Mouse (Mus musculus) kidney, adult 2 months (tissue): Measurements from ENCODE around the gene Sept6. TPM values are rescaled to one million over a fixed set of nuclear protein-coding genes. Genes with fewer than 3 reads are reported as not detected.
"Not testable (repeated sequence)": the region's sequence is repeated elsewhere in the genome, so short reads cannot be mapped to it uniquely, and the experiment has no call there.

Source experiments
- DNase-seq: peaks from one replicate; pipeline ENCODE4 v3.0.0; 2021
- H3K27ac ChIP-seq: fragments of 200-500 bp; 2 replicates; pipeline ENCODE4 v1.5.1; 2012; ENCODE audit warnings: low read depth, low read length, control low read depth, inconsistent platforms; ENCODE audit not compliant: insufficient read depth
- H3K27me3 ChIP-seq: fragments of 200-500 bp; replicated peaks from 2 replicates; pipeline ENCODE4 v1.6.1; 2012; ENCODE audit warnings: mild to moderate bottlenecking, moderate library complexity, low read length, inconsistent platforms; ENCODE audit not compliant: control insufficient read depth, insufficient read depth
- H3K36me3 ChIP-seq: fragments of 200-500 bp; 2 replicates; pipeline ENCODE4 v1.6.1; 2012; ENCODE audit warnings: mild to moderate bottlenecking, moderate library complexity, low read length, inconsistent platforms; ENCODE audit not compliant: control insufficient read depth, insufficient read depth
- H3K4me1 ChIP-seq: fragments of 200-500 bp; 2 replicates; pipeline ENCODE4 v1.6.1; 2011; ENCODE audit warnings: low read length; ENCODE audit not compliant: control insufficient read depth, insufficient read depth
- H3K4me3 ChIP-seq: fragments of 200-500 bp; 2 replicates; pipeline ENCODE4 v1.5.1; 2011; ENCODE audit warnings: mild to moderate bottlenecking, low read depth, low read length, control low read depth; ENCODE audit not compliant: insufficient read depth
- CTCF ChIP-seq: fragments of 200-500 bp; conservative IDR thresholded peaks from 2 replicates; pipeline ENCODE4 v1.5.1; 2011; ENCODE audit warnings: low read depth, mild to moderate bottlenecking, control low read depth, low read length, moderate library complexity, mixed read lengths; ENCODE audit not compliant: insufficient read depth, insufficient read length
- POLR2A ChIP-seq: fragments of 200-500 bp; IDR thresholded peaks from one replicate; pipeline ENCODE4 v1.6.1; 2011; ENCODE audit warnings: low read depth, low read length, control low read depth
- WGBS: fragments of 180-500 bp; shearing (Covaris S2); methylation state at CpG from one replicate; pipeline ENCODE4 v1.1.7; 2018; 5-methylcytosine and 5-hydroxymethylcytosine counted together
- polyA plus RNA-seq: library from polyadenylated mRNA; depleted of rRNA; stranded (reverse); fragments of >200 nt; gene quantifications from 2 replicates; pipeline ENCODE4 v1.2.3, GENCODE M21; 2012

The Sept6 gene
- polyA plus RNA-seq, 1 experiment: 5.7 TPM

DNA sequence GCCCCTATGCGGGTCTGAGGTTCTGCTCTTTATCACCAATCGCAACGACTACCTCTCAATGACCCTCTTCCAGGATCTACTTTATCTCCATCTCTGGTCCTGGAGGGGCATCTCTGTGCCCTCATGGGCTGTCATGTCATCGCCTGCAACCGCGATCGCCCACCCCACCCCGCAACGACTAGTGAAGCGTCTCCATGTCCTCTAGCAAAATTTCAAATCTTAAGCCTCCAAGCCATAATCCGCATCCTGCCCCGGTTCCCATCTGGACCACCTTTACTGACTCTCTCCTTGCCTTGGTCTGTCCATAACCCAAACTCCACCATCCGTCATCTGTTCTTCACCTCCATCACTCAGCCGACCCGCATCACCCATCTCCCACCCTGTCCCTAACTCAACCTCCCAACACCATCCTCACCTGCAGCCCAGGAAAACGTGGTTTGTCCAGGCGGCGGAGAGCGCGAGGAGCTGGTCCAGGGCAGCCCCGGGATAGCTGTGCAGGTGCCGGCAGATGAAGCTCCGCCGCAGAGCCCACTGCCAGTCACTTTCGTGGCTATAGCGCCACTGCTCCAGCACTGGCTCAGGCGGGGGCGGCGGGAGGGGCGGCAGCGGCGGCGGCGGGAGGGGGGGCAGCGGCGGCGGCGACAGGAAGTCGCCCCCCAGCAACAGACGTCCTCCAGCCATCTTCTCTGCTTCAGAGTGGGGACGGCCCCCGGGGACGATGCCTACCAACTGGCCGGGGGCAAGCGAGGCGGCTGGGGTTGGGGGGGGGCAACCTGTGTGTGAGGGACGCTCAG is 89.1 kb downstream of the Sept6 start, which contains the start of gene Nkrf:
TSS of gene Nkrf (minus strand) at position 579 of the 794 bp plus-strand sequence.
- Histone ChIP-seq H3K36me3 (no peaks in the 10 kb centered on the region), H3K4me3 (peak within 1 kb of the TSS; percentile 90), H3K27ac (peak within 1 kb of the TSS; percentile 90), H3K27me3 (no peaks in the 10 kb centered on the region), H3K4me1 (no peaks in the 10 kb centered on the region; the same call in 1 of the 2 replicates)
- TF ChIP-seq CTCF: no peak
- TF ChIP-seq POLR2A: no peak
- under 1% methylated on average over 29 of the region's 47 CpGs for WGBS
- DNase-seq: peak; percentile 10

DNA sequence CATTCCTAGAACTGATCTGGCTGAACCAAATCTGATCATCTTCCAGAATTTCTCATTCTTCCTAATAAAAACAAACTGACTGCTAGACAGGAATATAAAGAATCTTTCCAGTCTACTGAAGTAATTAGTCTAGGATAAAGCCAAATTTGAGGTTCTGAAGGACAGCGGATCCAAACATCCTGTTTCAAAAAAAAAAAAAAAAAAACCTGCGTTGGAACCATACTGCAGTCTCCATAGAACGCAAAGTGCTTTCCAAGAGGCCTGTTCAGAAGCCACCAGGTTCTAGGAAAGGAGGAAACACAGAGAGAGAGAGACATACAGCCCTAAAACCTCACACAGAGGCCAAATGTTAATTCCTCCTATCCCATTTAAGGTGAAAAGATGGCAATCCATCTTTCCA is 89.9 kb downstream of the Sept6 start:
- WGBS: 29% methylated on average over 3 of the region's 3 CpGs
- no peak for DNase-seq
- Histone ChIP-seq H3K36me3 (no peaks in the 10 kb centered on the region), H3K4me1 (no peaks in the 10 kb centered on the region; the same call in 1 of the 2 replicates), H3K27ac (no peak overlapping the region), H3K4me3 (no peak overlapping the region), H3K27me3 (no peaks in the 10 kb centered on the region)
- TF ChIP-seq POLR2A: no peak
- TF ChIP-seq CTCF: no peak

DNA sequence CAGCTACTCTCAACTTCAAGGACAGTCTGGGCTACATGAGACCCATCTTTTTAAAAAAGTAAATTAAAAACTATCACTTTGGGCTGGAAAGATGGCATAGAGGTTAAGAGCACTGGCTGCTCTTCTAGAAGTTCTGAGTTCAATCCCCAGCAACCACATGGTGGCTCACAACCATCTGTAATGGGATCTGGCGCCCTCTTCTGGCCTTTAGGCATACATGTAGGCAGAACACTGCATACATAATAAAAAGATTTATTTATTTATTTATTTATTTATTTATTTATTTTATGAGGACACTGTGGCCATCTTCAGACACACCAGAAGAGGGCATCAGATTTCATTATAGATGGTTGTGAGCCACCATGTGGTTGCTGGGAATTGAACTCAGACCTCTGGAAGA is 92.7 kb downstream of the Sept6 start:
- DNase-seq, H3K27me3 ChIP-seq, H3K4me3 ChIP-seq, H3K36me3 ChIP-seq, H3K27ac ChIP-seq, H3K4me1 ChIP-seq: not testable (repeated sequence)
- TF ChIP-seq CTCF: peak; percentile 34; the same call in 1 of the 2 replicates
- 68% methylated on average over 1 of the region's 1 CpGs for WGBS

- no peak for TF ChIP-seq POLR2A
- TF ChIP-seq CTCF: peak; percentile 30
- Histone ChIP-seq H3K4me1 (no peaks in the 10 kb centered on the region), H3K27me3 (no peaks in the 10 kb centered on the region), H3K27ac (no peak overlapping the region), H3K4me3 (no peak overlapping the region), H3K36me3 (no peaks in the 10 kb centered on the region)
- 100% methylated on average over 1 of the region's 1 CpGs for WGBS
- no peak for DNase-seq
These were observed 106.9 kb downstream of the Sept6 start for GRCm38 (mm10) chrX:36884719-36885118.

GRCm38 (mm10) chrX:36874704-36875128 is 116.9 kb downstream of the Sept6 start:
- no peak for TF ChIP-seq CTCF
- TF ChIP-seq POLR2A: no peak
- peak overlapping the region; percentile 36 for H3K27ac ChIP-seq
- no peak for DNase-seq
- peak overlapping the region; percentile 88 for H3K4me3 ChIP-seq
- H3K27me3 ChIP-seq: no peaks in the 10 kb centered on the region
- H3K4me1 ChIP-seq: peaks cover 3% of the 10 kb centered on the region; the same call in 1 of the 2 replicates
- under 1% methylated on average over 34 of the region's 36 CpGs for WGBS
- no peaks in the 10 kb centered on the region for H3K36me3 ChIP-seq

DNA sequence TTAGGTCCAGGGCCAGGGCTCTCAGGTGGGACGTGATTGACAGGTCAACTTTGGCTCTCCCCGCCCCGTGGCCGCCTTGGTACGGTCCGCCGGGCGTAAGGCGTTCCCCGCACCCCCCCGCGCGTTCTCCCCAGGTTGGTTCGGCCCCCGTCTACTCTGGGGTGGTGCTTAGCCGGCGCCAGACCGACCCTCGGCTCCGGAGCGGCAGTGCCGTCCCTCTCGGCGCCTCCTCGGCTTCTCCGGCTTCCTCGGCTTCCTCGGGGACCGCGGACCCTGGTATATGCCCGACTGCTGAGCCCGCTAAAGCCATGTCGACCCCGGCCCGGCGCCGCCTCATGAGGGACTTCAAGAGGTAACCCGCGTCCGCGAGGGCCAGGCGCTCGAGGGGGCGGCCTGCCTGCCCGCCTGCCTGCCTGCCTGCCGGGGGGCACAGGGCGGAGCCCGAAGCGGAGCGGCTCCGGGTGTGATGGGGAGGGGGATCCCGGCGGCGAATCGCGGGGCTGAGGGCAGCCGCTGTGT is 117.4 kb downstream of the Sept6 start:
- Histone ChIP-seq H3K27me3 (no peaks in the 10 kb centered on the region), H3K4me1 (peaks cover 3% of the 10 kb centered on the region; the same call in 1 of the 2 replicates), H3K36me3 (no peaks in the 10 kb centered on the region), H3K27ac (peak overlapping the region; percentile 36), H3K4me3 (peak overlapping the region; percentile 88)
- TF ChIP-seq POLR2A: peak; percentile 65
- no peak for TF ChIP-seq CTCF
- under 1% methylated on average over 43 of the region's 57 CpGs for whole genome bisulfite sequencing
- DNase-seq: peak; percentile 95

- no peaks in the 10 kb centered on the region for H3K36me3 ChIP-seq
- TF ChIP-seq POLR2A (no peak), CTCF (no peak)
- H3K4me1 ChIP-seq: peaks cover 3% of the 10 kb centered on the region; the same call in 1 of the 2 replicates
- peak within 1 kb of the TSS; percentile 36 for H3K27ac ChIP-seq
- WGBS: 2% methylated on average over 8 of the region's 8 CpGs
- H3K27me3 ChIP-seq: no peaks in the 10 kb centered on the region
- DNase-seq: no peak
- peak within 1 kb of the TSS; percentile 88 for H3K4me3 ChIP-seq
These were observed 117.8 kb downstream of the Sept6 start, which contains the start of the genes Ube2a and C330007P06Rik for GRCm38 (mm10) chrX:36873765-36874164. TSS of gene Ube2a (plus strand) at chrX:36873900. TSS of gene C330007P06Rik (minus strand) at chrX:36874111.
